Mouse (Mus musculus) embryonic facial prominence, embryonic 14.5 days (tissue): ENCODE results near the gene Wap. TPM values are rescaled to one million over a fixed set of nuclear protein-coding genes. Genes with fewer than 3 reads are reported as not detected.
"Not testable (repeated sequence)": the region's sequence is repeated elsewhere in the genome, so short reads cannot be mapped to it uniquely, and the experiment has no call there.

ENCODE experiments used
- ATAC-seq: fragments of 200-750 bp; cut with Nextera tagmentation; 2 replicates; pipeline ENCODE4 v1.8.0; 2017; ENCODE audit warnings: low read depth, moderate number of reproducible peaks, moderate TSS enrichment
- DNase-seq: peaks from one replicate; pipeline ENCODE4 v3.0.0-alpha.2; 2015; ENCODE audit warnings: low spot score
- H3K27ac ChIP-seq: fragments of 300-500 bp; sonication (generic); replicated peaks from 2 replicates; pipeline ENCODE4 v1.5.1; 2014; ENCODE audit warnings: low read depth, mild to moderate bottlenecking, low read length, moderate library complexity
- H3K27me3 ChIP-seq: fragments of 300-500 bp; sonication (generic); replicated peaks from 2 replicates; pipeline ENCODE4 v1.6.1; 2014; ENCODE audit warnings: low read length; ENCODE audit not compliant: control insufficient read depth, insufficient read depth
- H3K36me3 ChIP-seq: fragments of 300-500 bp; sonication (generic); 2 replicates; pipeline ENCODE4 v1.6.1; 2014; ENCODE audit warnings: low read length, mixed read lengths; ENCODE audit not compliant: control insufficient read depth, insufficient read depth
- H3K4me1 ChIP-seq: fragments of 300-500 bp; sonication (generic); 2 replicates; pipeline ENCODE4 v1.6.1; 2014; ENCODE audit warnings: antibody characterized with exemption, low read length; ENCODE audit not compliant: control insufficient read depth, insufficient read depth
- H3K4me2 ChIP-seq: fragments of 300-500 bp; sonication (generic); 2 replicates; pipeline ENCODE4 v1.6.1; 2014; ENCODE audit warnings: low read depth, mild to moderate bottlenecking, low read length, moderate library complexity, mixed read lengths
- H3K4me3 ChIP-seq: fragments of 300-500 bp; sonication (generic); 2 replicates; pipeline ENCODE4 v1.5.1; 2014; ENCODE audit warnings: low read depth, mild to moderate bottlenecking, low read length
- H3K9ac ChIP-seq: fragments of 300-500 bp; sonication (generic); 2 replicates; pipeline ENCODE4 v1.6.1; 2014; ENCODE audit warnings: low read depth, mild to moderate bottlenecking, low read length, moderate library complexity, mixed read lengths
- H3K9me3 ChIP-seq: fragments of 300-500 bp; sonication (generic); 2 replicates; pipeline ENCODE4 v1.6.1; 2016; ENCODE audit warnings: low read length; ENCODE audit not compliant: control insufficient read depth
- WGBS: fragments of 180-500 bp; shearing (Covaris S2); extraction: QIAGEN DNeasy Blood & Tissue Kit; methylation state at CpG from one replicate; pipeline ENCODE4 v1.1.7; 2014; 5-methylcytosine and 5-hydroxymethylcytosine counted together
- polyA plus RNA-seq: library from polyadenylated mRNA; unstranded; fragments of >200 nt; fragmentation: Nextera tagmentation; extraction: Ambion mirVana; gene quantifications from 2 replicates; pipeline ENCODE4 v1.2.1, GENCODE M21; 2014

Gene Wap
- polyA plus RNA-seq, 1 experiment from 2014 or later = not detected

DNA sequence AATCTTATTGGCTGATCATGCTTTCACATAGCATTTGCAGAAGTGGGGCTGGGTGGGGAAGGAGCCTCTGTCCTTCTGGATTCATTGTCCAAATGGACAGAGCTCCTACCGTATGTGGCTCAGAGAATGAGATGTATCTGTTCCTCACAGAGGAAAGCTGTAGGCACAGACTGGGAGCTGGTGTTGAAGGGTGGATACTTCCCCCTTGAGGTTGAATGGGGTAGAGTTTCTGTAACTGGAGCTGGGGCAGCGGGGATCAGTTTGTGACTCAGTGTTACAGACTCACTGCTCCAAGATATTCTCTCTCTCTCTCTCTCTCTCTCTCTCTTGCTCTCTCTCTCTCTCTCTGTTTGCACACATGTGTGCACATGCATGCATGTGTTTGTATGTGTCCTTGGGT, 31.6 kb upstream of the Wap start:
- DNase-seq = no peak
- ATAC-seq = no peak

DNA sequence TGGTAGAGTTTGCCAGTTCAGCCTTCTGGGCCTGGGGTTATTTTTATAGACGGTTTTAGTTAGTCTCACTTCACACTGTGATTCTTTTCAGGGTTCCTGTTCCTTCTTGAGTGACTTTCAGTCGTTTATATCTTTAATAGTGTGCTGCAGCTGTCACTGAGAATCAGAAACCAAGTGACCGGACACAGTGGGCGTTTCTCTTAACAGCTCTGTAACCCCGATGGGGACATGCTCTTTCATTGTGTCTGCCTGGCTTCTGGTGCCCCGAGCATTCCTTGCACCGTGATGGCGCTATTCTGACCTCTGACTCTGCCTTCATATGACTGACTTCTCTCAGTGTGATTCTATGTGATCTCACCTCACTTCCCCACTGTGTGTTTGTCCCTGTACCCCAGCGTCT, 30.6 kb upstream of the Wap start:
- 33% methylated on average over 9 of the region's 9 CpGs for WGBS
- no peak overlapping the region for H3K9ac ChIP-seq
- H3K36me3 ChIP-seq = no peaks in the 10 kb centered on the region
- no peak overlapping the region for H3K27ac ChIP-seq
- no peak for ATAC-seq
- H3K4me1 ChIP-seq = no peaks in the 10 kb centered on the region
- H3K4me3 ChIP-seq = no peak overlapping the region
- H3K4me2 ChIP-seq = no peak overlapping the region
- H3K9me3 ChIP-seq = no peaks in the 10 kb centered on the region
- no peaks in the 10 kb centered on the region for H3K27me3 ChIP-seq
- no peak for DNase-seq

More for the DNA sequence above, 31.6 kb upstream of the Wap start:
- no peak overlapping the region for H3K9ac ChIP-seq
- H3K4me3 ChIP-seq = no peak overlapping the region
- no peaks in the 10 kb centered on the region for H3K9me3 ChIP-seq
- no peaks in the 10 kb centered on the region for H3K4me1 ChIP-seq
- whole genome bisulfite sequencing = 49% methylated on average over 2 of the region's 2 CpGs
- H3K36me3 ChIP-seq = no peaks in the 10 kb centered on the region
- no peak overlapping the region for H3K27ac ChIP-seq
- no peak overlapping the region for H3K4me2 ChIP-seq
- no peaks in the 10 kb centered on the region for H3K27me3 ChIP-seq

DNA sequence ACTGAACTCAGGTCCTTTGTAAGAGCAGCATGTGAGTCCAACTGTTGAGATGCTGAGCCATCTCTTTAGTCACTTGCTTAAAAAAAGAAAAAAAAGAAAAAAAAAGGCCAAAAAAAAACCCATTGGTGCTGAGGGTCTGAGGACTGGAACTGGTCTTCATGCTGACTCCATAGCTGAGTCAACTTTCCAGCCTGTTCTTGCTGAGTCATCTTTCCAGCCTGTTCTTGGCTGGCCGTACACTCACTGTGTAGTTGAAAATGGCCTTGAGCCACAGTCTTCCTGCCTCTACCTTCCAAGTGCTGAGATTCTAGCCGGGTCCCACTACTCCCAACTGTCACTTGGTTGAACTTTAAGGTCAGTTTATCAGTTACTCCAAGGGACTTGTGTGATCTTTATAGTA, 28.2 kb upstream of the Wap start:
- Histone ChIP-seq H3K9me3 (no peaks in the 10 kb centered on the region), H3K4me3 (no peak overlapping the region), H3K4me2 (no peak overlapping the region), H3K36me3 (no peaks in the 10 kb centered on the region), H3K4me1 (no peaks in the 10 kb centered on the region), H3K9ac (no peak overlapping the region), H3K27ac (no peak overlapping the region), H3K27me3 (no peaks in the 10 kb centered on the region)
- no peak for ATAC-seq
- 75% methylated on average over 2 of the region's 2 CpGs for WGBS
- no peak for DNase-seq

DNA sequence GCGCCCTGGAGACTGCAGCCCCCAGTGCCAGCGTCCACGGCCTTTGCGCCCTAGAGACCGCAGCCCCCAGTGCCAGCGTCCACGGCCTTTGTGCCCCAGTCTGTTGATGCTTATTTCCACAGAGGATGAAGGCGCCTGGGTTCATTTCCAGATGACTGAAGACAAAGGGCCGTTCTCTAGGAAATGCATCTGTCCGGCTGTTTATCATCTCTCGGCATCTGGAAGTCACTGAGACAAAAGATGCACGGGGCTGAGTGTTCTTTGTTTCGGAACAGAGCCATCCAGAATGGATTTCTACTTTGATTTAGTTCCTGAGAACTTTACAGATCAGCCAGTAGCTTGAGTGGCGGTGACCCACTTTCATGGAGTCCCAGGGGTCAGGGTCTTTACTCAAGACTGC, 22.8 kb upstream of the Wap start:
- no peaks in the 10 kb centered on the region for H3K36me3 ChIP-seq
- H3K9me3 ChIP-seq = no peaks in the 10 kb centered on the region
- 71% methylated on average over 14 of the region's 14 CpGs for WGBS
- DNase-seq (no peak), ATAC-seq (no peak)
- H3K4me1 ChIP-seq = no peaks in the 10 kb centered on the region
- no peak overlapping the region for H3K9ac ChIP-seq
- no peak overlapping the region for H3K4me3 ChIP-seq
- H3K27me3 ChIP-seq = no peaks in the 10 kb centered on the region
- H3K27ac ChIP-seq = no peak overlapping the region
- H3K4me2 ChIP-seq = no peak overlapping the region

DNA sequence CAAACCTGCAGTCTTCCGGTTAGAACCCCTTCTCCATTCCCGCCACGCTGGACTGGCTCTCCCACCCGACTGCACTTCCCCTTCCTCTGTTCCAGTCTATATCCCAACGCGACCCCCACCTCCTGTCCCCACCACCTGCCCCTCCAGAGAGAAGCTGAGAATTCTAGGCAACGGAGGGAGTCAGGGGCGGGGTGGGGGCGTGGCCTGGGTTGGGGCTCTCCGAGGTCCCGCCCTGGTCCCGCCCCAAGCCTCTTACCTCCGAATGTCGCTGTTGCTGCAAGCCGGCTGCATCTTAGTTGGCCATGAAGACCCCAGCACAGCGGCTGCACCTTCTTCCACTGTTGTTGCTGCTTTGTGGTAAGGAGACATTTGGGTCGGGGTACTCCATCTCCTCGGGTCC, 19.8 kb upstream of the Wap start, which contains the start of gene Ramp3:
Ramp3 (plus strand) TSS at position 251 of the 400 bp plus-strand sequence.
- no peaks in the 10 kb centered on the region for H3K9me3 ChIP-seq
- H3K36me3 ChIP-seq = no peaks in the 10 kb centered on the region
- ATAC-seq (peak; percentile 87), DNase-seq (peak; percentile 84)
- WGBS = under 1% methylated on average over 18 of the region's 18 CpGs
- peaks cover 2% of the 10 kb centered on the region; the same call in 1 of the 2 replicates for H3K27me3 ChIP-seq
- peak within 1 kb of the TSS; percentile 47 for H3K9ac ChIP-seq
- H3K4me3 ChIP-seq = peak within 1 kb of the TSS; percentile 44
- no peak within 1 kb of the TSS for H3K27ac ChIP-seq
- H3K4me1 ChIP-seq = no peaks in the 10 kb centered on the region
- H3K4me2 ChIP-seq = peak within 1 kb of the TSS; percentile 78

DNA sequence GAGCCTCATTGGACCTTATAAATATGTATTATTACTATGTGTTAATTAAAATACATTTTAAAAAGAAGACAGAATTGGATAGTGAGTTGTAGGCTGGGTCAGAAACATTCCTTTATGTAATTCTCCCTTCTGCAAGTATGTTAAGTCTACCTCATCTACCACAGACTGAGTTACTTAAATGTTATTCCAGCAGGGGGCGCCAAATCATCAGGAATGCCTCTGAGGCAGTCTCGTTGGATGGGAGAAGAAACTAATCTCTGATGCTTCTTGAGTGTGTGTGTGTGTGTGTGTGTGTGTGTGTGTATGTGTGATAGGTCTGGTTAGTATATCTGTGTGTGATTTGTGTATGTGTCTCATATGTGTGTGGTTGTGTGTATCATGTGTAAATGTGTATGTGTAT, 16.5 kb upstream of the Wap start:
- 2% methylated on average over 2 of the region's 2 CpGs for WGBS
- Histone ChIP-seq H3K9ac (no peak overlapping the region), H3K9me3 (no peaks in the 10 kb centered on the region), H3K27me3 (peaks cover 2% of the 10 kb centered on the region; the same call in 1 of the 2 replicates), H3K4me1 (no peaks in the 10 kb centered on the region), H3K36me3 (no peaks in the 10 kb centered on the region), H3K4me2 (no peak overlapping the region), H3K4me3 (no peak overlapping the region), H3K27ac (no peak overlapping the region)
- DNase-seq (peak; percentile 93), ATAC-seq (peak; percentile 69)

DNA sequence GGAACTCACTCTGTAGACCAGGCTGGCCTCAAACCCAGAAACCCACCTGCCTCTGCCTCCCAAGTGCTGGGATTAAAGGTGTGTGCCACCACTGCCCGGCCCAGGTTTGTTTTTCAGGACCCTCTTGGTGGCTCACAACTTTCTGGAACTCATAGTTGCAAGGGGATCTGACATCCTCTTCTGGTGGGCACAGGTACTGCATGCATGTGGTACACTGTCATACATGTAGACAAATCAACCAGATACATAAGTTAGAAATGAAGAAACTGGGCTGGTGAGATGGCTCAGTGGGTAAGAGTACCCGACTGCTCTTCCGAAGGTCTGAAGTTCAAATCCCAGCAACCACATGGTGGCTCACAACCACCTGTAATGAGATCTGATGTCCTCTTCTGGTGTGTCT, 14.5 kb upstream of the Wap start:
- not testable (repeated sequence) for H3K9me3 ChIP-seq, H3K4me2 ChIP-seq, H3K27me3 ChIP-seq, ATAC-seq, H3K9ac ChIP-seq, H3K27ac ChIP-seq, H3K4me3 ChIP-seq, H3K4me1 ChIP-seq, DNase-seq, H3K36me3 ChIP-seq
- WGBS = 75% methylated on average over 3 of the region's 3 CpGs

DNA sequence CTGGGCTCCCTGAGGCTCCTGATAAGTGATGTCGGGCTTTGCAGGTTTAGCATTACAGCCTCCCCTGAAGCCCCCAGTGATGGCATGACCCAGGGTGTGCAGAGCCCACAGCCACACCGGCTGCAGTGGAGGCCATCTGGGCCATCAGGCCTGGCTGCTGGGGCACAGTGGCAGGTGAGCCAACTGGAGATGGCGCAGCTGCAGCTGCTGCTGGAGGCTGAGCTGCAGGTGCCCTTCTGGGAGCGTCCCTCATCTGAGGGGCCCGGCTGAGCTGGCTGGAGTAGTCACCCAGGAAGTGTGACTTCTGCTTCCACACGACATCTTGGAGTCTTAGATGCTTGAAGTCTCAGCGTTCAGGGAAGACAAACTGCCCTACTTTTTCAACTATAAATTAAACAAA, 12.1 kb upstream of the Wap start:
- DNase-seq (no peak), ATAC-seq (no peak)
- Histone ChIP-seq H3K4me2 (no peak overlapping the region), H3K9me3 (no peaks in the 10 kb centered on the region), H3K27me3 (peaks cover 2% of the 10 kb centered on the region; the same call in 1 of the 2 replicates), H3K9ac (no peak overlapping the region), H3K4me1 (no peaks in the 10 kb centered on the region), H3K4me3 (no peak overlapping the region), H3K36me3 (no peaks in the 10 kb centered on the region), H3K27ac (no peak overlapping the region)
- 60% methylated on average over 7 of the region's 7 CpGs for WGBS

DNA sequence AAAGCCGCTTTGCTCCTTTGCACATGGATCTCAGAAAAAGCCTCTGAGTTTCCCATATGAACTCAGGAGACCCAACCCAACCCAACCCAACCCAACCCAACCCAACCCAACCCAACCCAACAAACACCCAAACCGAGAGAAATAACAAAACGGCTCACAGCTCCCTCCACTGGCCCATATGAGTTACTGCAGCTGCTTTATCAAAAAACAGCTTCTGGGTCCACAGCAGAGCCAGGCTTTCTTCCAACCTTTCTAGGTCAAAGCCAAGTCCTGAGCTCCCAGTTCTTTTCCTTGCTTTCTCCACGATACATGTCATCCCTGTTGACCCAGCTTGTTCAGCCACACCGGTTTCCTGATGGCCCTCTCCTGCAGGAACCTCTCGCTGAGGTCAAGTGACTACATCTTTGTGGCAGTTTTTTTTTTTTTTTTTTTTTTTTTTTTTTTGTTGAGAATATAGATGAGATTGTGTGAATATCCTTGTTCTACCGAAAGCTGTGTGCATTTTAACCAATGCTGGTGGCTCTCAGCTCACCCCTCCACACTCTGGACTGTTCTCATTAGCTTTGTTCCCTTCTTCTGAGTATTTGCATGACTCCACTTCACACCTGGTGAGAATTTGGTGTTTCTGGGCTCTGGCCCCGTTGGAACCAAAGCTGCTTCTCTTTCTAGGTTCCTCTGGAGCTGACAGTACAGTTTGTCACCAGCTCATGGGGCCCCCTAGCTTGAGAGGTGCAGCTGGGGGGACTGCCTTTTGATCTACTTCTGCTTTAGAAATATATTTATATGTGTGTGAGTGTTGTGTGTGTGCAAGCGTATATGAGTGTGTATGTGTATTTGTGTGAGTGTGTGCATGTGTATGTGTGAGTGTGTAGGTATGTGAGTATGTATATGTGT, 9.6 kb upstream of the Wap start:
- no peak overlapping the region for H3K9ac ChIP-seq
- no peaks in the 10 kb centered on the region for H3K27me3 ChIP-seq
- H3K9me3 ChIP-seq = no peaks in the 10 kb centered on the region
- no peak for DNase-seq
- no peak overlapping the region for H3K27ac ChIP-seq
- ATAC-seq = no peak
- H3K4me2 ChIP-seq = no peak overlapping the region
- H3K36me3 ChIP-seq = no peaks in the 10 kb centered on the region
- H3K4me1 ChIP-seq = no peaks in the 10 kb centered on the region
- 65% methylated on average over 9 of the region's 9 CpGs for WGBS
- H3K4me3 ChIP-seq = no peak overlapping the region
